Comparison of ENCODE assay signal across 15 mouse cellular contexts in genomic region chr17:63995921-63996320, GRCm38 (mm10).
DNase-seq lines count a peak whose midpoint lies in the region; ATAC-seq and TF ChIP-seq lines count a peak whose summit lies in the region.
"Had no signal": no experiment of that assay in that cellular context is flagged by ENCODE, and none has a peak within 500 bp of the region (broad histone marks: within the 10 kb centered on the region; RNA-seq: fewer than 3 reads in every experiment).

No protein-coding gene starts in this region.

- no peak overlapping the region for H3K9ac ChIP-seq in lung, embryonic 16.5 days (ENCODE audit: low read length)
- H3K9ac ChIP-seq in hindbrain, postnatal 0 days (replicated peaks; ENCODE audit: low read length), result no peak overlapping the region
- H3K9ac ChIP-seq: embryonic facial prominence, embryonic 13.5 days; heart, embryonic 15.5 days; intestine, embryonic 15.5 days; liver, embryonic 12.5 days; neural tube, embryonic 13.5 days had no signal

- H3K4me3 ChIP-seq in lung, embryonic 16.5 days (ENCODE audit: low read length), result no peak overlapping the region
- H3K4me3 ChIP-seq in hindbrain, postnatal 0 days (ENCODE audit: low read length), result no peak overlapping the region
- H3K4me3 ChIP-seq: embryonic facial prominence, embryonic 13.5 days; heart, embryonic 15.5 days; intestine, embryonic 15.5 days; liver, embryonic 12.5 days; midbrain, embryonic 10.5 days; neural tube, embryonic 13.5 days had no signal

- peaks cover 3% of the 10 kb centered on the region; the same call in 1 of the 2 replicates for H3K4me1 ChIP-seq in lung, embryonic 16.5 days (replicated peaks; ENCODE audit: control insufficient read depth, insufficient read depth, low read length)
- no peaks in the 10 kb centered on the region for H3K4me1 ChIP-seq in hindbrain, postnatal 0 days (ENCODE audit: insufficient read depth, low read length)
- H3K4me1 ChIP-seq: embryonic facial prominence, embryonic 13.5 days; heart, embryonic 15.5 days; intestine, embryonic 15.5 days; midbrain, embryonic 10.5 days; neural tube, embryonic 13.5 days had no signal

- H3K27ac ChIP-seq in lung, embryonic 16.5 days (ENCODE audit: low read length), result no peak overlapping the region
- H3K27ac ChIP-seq in hindbrain, postnatal 0 days, result no peak overlapping the region
- H3K27ac ChIP-seq: embryonic facial prominence, embryonic 13.5 days; heart, embryonic 15.5 days; intestine, embryonic 15.5 days; liver, embryonic 12.5 days; midbrain, embryonic 10.5 days; neural tube, embryonic 13.5 days; stomach, postnatal 0 days had no signal

- H3K9me3 ChIP-seq in lung, embryonic 16.5 days (ENCODE audit: control insufficient read depth, low read length), result no peaks in the 10 kb centered on the region
- H3K9me3 ChIP-seq in hindbrain, postnatal 0 days (ENCODE audit: low read length), result no peaks in the 10 kb centered on the region
- H3K9me3 ChIP-seq: embryonic facial prominence, embryonic 13.5 days; heart, embryonic 15.5 days; intestine, embryonic 15.5 days; liver, embryonic 12.5 days; midbrain, embryonic 10.5 days; neural tube, embryonic 13.5 days had no signal

- peak; percentile 43 for DNase-seq in kidney, postnatal 14 days
- no peak for DNase-seq in kidney, postnatal 4 days
- DNase-seq in NIH3T3 (ENCODE audit: low read depth), result peak; percentile 64
- DNase-seq in adrenal gland, postnatal 25 days, result peak; percentile 35
- DNase-seq in hindbrain, postnatal 0 days (ENCODE audit: low spot score), result no peak
- no peak for DNase-seq in embryo, embryonic 9.5 days (ENCODE audit: extremely low spot score)
- no peak for DNase-seq in neural tube, embryonic 10.5 days (ENCODE audit: extremely low spot score, low spot score)

- H3K27me3 ChIP-seq in lung, embryonic 16.5 days (ENCODE audit: control insufficient read depth, insufficient read depth, low read depth, low read length), result no peaks in the 10 kb centered on the region
- no peaks in the 10 kb centered on the region for H3K27me3 ChIP-seq in hindbrain, postnatal 0 days (ENCODE audit: insufficient read depth, low read length)
- H3K27me3 ChIP-seq: embryonic facial prominence, embryonic 13.5 days; heart, embryonic 15.5 days; intestine, embryonic 15.5 days; liver, embryonic 12.5 days; neural tube, embryonic 13.5 days had no signal

- H3K36me3 ChIP-seq in lung, embryonic 16.5 days (ENCODE audit: control insufficient read depth, insufficient read depth, low read length), result no peaks in the 10 kb centered on the region
- no peaks in the 10 kb centered on the region for H3K36me3 ChIP-seq in hindbrain, postnatal 0 days (ENCODE audit: insufficient read depth, low read length)
- H3K36me3 ChIP-seq: heart, embryonic 15.5 days; intestine, embryonic 15.5 days; midbrain, embryonic 10.5 days; neural tube, embryonic 13.5 days had no signal

- no peak overlapping the region for H3K4me2 ChIP-seq in lung, embryonic 16.5 days (ENCODE audit: low read depth, low read length)
- H3K4me2 ChIP-seq in hindbrain, postnatal 0 days (ENCODE audit: low read depth, low read length), result no peak overlapping the region
- H3K4me2 ChIP-seq: embryonic facial prominence, embryonic 13.5 days; heart, embryonic 15.5 days; intestine, embryonic 15.5 days; liver, embryonic 12.5 days; neural tube, embryonic 13.5 days had no signal

- 73% methylated on average over 1 of the region's 1 CpGs for WGBS in lung, embryonic 16.5 days
- WGBS in hindbrain, postnatal 0 days, result 98% methylated on average over 1 of the region's 1 CpGs

- TF ChIP-seq CTCF in hindbrain, postnatal 0 days (IDR thresholded peaks at IDR 0.05; ENCODE audit: low read depth), result no peak

- peak; percentile 60 for ATAC-seq in lung, embryonic 16.5 days (ENCODE audit: low read depth)
- ATAC-seq in hindbrain, postnatal 0 days, result no peak
- ATAC-seq: intestine, embryonic 15.5 days; liver, embryonic 12.5 days had no signal

Comparison
In these comparisons a context has a peak if more than half of its experiments do, and no peak if none do; other contexts are left out.
1. DNase-seq: peak in kidney, postnatal 14 days (single experiment), NIH3T3 (single experiment) and adrenal gland, postnatal 25 days (single experiment); none in kidney, postnatal 4 days (0 of 2), hindbrain, postnatal 0 days (single experiment), embryo, embryonic 9.5 days (single experiment) and neural tube, embryonic 10.5 days (single experiment).